Mouse (Mus musculus) kidney, adult 8-10 months (tissue): ENCODE data around the gene Haghl.

Experiments
- DNase-seq, 2 experiments: peaks; one replicate each; pipeline ENCODE4 v3.0.0; 2022

Gene Haghl

DNA sequence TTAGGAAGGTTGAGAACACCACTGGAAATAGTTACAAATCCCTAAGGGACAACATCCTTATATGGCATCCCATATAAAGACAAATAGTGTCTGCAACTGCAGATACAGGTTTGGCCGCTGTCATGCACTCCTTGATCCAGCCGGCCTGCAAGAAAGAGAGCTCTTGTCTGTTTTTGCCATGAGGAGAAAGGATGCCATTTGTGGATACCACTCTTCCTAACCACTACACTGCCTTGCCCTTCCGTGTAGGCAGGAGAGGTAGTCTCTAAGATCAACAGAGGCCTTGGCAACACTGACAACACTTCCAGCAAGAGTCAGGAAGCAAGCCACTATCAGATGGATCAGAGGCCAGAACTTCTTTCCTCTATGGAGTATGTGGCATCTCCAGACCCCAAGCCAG is 807 bp upstream of the Haghl start, which contains the start of gene Ccdc78:
Gene Ccdc78, plus strand, starts transcription at position 301 of the 400 bp plus-strand sequence.
- no peak for DNase-seq

DNA sequence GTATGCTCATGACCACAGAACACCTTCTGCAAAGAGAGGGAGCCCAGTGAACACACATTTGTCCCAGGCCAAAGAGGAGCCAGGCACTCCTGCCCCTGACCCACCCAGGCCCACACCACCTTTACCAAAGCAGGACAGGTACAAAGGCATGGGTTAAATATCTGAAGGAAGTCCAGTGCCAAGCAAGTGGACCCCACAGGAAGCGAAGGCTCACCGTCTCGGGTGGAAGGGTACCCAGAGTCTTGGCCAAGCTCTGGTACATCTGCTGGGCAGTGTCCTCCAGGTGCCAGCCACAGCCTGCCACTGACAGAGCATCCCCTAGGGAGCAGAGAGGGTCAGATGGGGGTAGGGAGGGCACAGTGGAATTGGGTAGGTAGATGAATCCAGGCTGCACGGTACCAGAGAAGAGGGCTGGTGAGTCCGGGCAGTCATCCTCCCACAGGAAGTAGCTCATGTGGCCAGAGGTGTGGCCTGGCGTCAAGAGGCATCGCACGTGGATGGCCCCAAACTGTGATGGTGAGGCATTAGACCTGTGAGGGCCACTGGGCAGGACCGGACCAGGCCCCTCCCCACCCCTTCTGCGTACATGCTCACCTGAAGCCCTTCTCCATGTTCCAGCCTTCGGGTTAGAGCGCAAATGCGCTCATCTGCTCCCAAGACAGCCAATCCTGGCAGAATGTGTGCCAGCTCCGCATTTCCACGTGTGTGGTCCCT is 1.5 kb downstream of the Haghl start:
- no peak for DNase-seq

DNA sequence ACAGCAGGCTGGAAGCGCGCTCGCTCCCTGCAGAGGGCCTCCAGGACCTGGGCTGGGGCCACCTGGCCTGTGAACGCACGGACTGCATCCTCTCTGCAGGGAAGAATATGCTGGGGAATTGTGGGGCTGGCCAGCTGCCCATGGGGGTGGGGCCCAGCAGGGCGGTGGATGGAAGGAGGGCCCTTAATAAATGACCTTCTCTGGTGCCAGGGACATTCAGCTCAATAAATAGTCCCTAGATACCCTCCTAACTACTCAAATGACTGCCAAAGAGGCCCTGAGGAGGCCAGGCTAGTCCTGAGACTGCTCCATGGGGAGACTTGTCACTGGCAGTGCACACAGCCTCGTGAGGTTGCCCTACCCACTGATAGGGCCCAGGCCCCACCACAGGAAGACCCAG is 2.4 kb downstream of the Haghl start:
- peak; percentile 35 to 46 for DNase-seq

DNA sequence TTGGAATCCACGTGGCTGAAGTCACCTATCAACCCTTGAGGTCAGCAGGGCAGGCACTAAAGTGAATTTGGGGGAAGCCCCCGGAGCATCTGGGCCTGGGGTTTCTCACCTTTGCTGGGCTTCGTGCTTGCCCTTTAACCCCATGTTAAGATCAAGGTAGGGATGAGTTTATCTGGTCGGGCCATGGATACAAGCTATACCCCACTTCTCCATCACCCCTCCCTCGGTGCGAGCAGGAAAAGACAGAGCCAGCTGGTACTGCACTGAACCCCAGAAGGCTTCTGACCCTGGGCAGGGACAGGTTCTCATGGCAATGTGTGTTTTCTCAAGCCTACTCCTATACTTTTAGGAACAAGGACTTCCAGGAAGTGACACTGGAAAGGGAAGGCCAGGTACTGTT is 4.1 kb downstream of the Haghl start:
- no peak for DNase-seq

DNA sequence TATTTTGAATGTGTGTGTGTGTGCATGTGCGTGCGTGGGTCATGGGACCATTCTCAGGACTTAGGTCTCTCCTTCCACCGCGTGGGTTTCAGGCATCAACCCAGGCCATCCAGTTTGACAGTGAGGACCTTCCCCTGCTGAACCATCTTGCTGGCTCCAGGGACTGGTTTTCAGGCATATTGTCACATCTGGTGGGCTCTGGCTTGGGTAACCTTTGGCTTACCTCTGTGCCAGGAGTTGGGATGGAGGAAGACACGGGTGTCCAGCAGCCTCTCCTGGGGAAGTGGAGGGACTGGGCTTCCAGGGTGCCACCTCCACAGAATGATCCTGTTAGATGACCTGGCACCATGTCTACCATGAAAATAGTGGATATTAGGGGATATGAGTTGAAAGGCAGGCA is 7.5 kb downstream of the Haghl start:
- no peak for DNase-seq

DNA sequence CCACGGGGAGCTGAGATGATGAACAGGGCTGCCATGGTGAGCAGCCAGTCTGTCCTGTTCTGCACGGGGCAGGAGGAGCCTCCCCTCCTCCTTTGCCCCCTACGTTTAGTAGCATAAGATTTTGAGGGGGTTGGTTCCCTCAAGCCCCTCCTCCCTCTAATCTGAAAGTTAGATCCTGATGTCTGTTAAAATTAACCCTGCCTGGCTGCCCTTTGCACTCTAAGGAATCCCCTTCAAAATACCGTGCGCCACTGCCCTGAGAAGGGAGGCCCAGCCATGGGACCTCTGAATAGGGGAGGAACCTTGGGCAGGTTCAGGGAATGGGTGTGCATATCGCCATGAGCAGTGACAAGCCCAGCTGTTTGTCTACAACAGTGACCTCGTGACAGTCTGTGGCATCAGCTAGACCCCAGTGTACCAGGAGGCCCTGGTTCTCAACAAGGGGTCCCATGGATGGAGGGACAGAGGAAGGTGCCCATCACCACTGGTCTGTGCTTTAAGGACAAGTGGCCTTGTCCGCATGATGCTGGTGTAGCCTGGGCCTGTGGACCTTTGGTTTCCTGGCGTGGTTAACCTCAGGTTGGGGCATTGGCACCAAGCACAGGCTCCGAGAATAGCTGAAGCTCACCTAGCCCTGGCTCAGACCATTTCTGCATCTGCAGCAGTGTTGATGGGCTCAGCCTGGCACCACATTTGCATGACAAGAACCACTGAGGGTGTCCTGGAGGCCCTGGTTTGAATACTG is 10.0 kb downstream of the Haghl start:
- peak; percentile 56 to 60 for DNase-seq

DNA sequence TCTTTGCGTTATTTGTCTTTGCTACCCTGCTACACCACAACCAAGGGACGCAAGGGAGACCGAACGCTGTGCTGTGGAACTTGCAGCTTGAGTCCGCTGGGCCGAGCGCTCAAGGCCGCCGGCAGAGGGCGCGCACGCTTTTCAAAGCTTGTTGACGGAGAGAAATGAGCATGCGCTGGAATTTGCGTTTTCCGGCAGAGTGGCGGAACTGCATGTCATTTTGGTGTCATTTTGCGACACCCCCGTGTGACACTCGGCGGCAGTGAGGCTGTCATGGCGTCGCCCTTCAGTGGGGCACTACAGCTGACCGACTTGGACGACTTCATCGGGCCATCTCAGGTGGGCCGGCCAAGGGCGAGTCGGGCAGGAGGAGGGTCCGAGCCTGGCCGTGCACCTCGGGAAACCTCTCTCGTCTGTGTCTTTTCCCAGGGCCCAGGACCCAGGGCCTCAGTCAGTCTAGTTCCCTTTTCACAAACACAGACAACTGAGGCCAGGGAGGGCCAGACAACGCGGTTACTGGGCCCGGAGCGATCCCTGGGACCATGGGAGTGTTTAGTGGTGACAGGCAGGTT is 11.8 kb downstream of the Haghl start, which contains the start of gene Narfl:
Gene Narfl, plus strand, starts transcription at position 228 of the 572 bp plus-strand sequence.
- peak; percentile 95 to 98 for DNase-seq

DNA sequence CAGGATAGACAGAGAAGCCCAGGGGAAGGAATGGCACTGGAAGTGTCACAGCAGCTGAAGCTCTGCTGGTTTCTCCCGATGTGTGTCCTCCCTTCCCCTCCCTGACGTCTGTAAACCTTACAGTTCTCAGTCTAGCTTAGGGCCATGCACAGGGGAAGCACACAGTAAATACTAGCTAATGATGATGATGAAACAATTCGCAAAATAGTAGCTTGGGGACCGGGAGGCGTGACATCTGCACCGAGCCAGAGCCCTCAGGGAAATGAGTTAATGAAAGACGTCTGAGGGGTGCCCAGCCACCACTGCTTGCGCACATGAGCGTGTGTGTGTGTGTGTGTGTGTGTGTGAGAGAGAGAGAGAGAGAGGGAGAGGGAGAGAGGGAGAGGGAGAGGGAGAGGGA is 16.1 kb downstream of the Haghl start:
- no peak for DNase-seq

DNA sequence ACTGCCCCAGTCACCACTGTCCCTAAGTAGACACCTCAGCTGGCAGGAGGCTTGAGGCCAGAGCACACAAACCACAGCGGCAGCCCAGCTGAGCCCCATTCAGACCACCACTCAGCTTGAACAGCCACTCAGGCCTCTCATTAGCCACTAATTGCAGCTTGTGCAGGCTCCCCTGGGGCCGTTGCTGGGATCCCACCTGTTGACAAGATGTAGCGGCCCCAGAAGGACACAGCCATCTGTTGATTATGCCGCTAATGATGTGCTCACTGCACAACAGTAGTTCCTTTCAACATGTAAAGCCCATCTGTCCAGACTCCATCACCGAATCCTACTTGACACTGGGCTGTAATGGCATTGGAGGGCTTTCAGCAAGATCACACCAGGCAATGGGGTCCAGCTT is 19.6 kb downstream of the Haghl start:
- no peak for DNase-seq

DNA sequence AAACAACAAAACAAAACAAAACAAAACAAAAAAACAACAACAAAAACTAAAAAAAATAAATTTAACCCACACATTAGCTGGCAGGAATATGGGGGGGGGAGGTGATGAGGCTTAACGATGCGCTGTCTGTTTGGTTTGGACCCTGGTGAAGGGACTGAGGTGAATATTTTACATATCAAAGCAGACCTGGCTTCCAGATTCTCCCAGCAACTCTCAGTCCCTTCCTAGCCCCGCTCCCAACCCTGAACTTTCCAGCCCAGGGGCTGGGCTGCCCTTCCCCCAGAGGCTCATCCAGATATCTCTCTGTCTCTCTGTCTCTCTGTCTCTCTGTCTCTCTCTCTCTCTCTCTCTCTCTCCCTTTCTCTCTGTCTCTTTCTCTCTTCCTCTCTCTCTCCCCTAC is 22.9 kb downstream of the Haghl start:
- no peak for DNase-seq

DNA sequence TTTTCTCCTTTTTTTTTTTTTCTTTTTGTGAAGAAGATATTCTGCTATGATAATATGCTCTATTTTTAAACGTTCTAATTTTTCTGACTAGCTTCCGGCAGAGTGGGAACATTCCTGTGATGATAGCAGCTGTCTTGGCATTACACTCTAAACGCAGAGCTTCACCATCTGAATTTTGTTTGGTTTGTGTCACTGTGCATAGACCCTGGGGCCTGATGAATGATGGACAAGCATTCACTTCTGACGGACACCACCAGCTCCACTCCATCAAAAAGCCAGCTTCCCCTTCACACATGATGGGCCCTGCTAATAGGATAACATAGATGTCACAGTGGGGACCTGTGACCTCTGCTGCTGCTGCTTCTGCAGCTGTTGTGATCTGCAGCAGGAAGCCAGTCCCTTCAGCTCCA is 23.9 kb downstream of the Haghl start:
- DNase-seq = no peak

DNA sequence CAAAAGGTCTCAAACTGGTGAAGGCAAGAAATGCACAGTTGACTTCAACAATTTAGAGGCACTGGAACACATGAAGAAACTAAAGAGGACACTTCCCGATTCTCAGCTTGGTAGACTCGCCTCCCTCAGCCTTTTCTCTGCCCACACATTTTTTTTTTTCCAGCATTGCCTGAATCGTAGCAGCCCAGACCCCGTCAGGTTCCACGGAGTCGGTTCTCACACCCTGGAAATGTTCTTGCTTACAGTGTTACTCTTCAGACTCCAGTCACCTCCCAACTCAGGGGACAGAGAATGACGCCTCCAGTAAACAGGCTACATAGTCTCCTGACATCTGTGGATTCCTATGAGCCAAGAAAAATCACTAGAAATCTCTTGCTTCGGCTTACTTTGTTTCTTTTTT is 25.3 kb downstream of the Haghl start:
- no peak for DNase-seq

DNA sequence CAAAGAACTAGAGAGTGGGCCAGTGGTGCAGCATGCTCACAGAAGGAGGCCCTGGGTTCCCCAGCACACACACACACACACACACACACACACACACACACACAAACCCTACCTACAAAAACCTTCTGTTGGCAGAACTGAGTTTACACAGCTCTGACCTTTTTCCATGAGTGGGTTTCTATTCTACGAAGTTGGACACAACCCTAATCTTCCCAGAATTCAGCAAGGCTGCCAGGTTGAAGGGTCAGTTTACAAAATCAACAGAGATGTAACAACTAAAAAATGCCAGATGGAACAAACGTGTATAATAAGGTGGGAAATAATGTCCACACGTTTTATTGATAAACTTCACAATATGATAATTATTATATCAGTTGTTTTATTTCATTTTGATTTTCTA is 27.8 kb downstream of the Haghl start:
- no peak for DNase-seq

DNA sequence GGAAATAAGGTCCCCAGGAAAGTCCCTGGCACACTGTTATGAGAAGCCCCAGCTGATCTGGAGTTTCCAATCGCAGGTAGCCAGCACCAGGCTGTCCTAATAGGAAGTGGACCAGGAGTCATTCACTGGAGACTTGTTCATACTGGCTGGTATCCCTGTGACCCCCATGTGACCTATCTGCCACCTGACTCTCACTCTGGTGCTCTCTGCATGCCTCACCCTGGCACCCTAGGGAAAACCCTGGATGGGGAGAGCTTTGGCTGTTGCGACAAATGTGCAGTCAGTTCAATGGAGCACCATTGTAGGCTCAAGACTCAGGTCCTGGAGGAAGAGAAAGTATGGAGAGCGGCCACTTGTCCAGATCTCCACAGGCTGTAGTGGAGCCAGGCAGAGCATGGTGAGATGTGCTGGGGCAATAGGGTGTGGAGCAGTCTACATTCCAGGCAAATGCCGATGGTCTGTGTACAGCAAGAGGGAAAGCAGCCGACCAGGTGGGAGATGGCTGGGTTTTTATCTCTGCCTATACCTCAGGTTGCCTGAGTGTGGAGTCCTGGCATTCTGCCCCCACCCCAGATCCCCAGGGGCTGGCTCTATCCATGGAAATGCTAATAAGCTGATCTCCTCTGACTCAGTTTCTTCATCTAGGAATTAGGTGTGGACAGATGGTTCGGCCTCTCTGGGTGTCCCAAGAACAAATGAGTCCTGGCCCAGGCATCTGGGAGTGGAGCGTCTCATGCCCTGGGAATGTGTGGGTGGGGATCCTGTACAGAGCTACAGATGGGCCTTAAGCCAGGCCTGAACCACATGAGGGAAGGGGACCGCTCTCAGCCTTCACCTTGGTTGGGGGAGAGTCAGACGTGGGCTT is 28.9 kb downstream of the Haghl start:
- DNase-seq = no peak

DNA sequence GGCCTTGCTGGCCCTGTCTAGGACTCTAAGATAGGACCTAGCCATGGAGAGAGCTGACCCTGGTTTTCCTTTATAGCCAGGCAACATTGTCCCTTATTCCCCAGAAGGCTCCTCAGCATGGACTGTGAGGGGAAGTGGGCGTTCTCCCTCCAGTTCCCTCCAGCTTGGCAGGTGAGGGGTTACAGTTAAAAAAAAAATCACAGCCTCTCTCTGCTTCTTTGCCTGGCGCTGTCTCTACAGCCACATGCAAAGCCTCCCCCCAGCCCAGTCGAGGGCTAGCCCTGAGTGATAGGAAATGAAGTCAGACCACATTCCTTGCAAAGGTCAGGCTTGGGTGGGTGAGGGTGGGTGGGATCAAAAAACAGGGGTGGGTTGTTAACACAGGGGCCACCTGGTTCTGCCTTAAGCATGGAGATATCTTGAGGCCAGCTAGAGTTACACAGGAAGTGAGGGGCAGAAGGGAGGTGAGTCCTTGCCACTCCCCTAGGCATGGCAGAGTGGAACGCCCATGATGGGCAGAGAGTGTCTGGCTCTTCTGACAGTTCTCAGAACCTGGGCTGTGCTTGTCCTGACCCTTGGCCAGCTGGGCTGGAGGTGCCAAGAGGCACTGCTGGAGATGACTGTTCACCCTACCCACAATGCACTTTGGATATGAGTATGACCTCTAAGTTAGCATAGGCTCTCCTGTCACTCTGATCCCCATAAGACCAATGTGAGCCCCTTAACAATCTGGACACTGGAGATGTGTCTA is 29.7 kb downstream of the Haghl start:
- DNase-seq = no peak

DNA sequence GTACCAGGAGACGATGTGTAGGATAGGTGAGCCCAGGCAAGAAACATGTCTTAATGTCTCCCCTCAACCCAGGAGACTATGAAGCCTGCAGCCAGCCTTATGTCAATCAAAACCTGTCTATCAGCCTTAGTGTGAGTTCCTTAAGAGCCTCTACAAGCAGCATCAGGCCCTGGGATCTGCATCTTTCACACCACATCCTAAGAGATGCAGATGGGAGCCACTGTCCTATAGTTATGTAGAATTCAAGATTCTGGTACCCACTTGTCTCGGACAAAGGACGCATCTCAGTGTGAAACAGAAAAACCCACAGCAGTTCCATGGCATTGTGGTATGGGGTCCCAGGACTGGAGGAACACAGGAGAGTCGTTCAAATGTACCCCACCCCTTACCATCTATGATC is 30.4 kb downstream of the Haghl start:
- no peak for DNase-seq

DNA sequence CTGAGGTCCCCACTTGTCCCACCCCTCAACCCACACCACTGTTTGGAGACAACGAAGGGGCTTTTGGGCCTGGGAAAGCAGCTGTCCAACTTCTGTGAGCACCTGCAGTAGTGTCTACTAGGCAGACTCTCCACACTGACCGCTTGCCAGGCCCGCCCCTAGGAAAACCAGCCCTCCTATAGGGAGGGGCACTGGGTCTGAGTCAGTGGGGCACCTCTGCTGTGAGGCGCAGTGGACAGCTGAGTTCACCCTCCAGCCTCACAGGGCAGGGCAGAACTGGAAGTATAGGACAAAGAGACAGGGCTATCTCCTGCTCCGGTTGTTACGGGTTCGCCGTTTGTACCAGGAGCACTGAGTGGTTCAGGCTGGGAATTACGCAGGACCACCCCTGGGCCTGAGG is 31.2 kb downstream of the Haghl start, which contains the start of gene Msln:
Gene Msln, minus strand, starts transcription at position 138 of the 400 bp plus-strand sequence.
- no peak for DNase-seq

DNA sequence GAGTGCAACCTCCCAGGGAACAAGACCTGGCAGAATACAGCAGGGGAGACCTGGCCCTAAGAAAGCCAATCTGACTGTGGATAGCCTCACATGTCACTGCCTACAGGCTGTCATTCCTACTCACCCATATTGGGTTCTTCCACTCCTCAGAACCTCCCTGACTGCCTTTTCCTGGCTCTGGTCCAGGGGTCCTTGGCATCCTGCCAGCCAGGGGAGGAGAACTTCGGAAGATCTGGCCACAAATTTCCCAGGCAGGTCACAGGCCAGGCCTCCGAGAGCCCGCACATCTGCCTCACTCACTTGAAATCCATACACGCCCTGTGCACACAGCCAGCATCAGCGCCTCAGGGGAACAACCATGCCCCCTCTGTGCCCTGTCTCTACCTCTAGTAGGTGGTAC is 34.0 kb downstream of the Haghl start:
- DNase-seq = peak in 1 of 2 experiments; percentile 31

DNA sequence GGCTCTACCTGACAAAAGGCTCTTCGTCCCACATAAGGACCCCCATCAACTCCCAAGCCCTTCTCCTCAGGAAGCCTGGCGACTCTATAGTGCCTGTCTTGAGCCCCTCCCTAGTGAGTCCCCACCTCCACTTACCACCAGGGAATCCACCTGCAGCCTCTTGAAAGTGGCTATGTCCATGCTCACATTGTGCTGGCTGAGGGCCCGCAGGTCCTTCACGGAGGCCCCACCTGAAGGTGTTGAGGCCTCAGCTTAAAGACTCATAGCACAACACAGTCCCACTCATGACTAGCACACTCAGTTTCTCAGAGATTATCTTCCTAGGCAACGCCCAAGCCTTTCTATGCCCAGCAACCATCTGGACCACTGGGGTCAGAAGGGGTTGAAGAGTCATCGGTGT is 36.2 kb downstream of the Haghl start:
- no peak for DNase-seq

DNA sequence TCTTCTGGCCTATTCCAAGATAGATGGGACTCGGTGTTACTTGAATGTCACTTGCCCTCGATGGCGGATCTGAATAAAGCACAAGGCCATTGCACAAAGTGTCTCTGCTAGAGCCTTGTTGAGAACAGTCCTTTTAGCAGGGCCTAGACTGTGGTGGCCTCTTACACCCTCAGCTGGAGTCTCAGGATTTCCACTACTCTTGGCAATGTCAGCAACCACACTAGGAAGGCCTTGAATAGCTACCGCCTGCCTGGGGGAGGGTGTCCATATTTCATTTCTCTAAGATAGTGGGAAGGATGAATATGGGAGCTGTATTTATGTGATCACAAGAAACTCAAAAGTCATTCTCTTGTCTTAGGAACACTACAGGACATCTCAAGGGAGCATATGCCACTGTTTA is 37.2 kb downstream of the Haghl start:
- DNase-seq = no peak

DNA sequence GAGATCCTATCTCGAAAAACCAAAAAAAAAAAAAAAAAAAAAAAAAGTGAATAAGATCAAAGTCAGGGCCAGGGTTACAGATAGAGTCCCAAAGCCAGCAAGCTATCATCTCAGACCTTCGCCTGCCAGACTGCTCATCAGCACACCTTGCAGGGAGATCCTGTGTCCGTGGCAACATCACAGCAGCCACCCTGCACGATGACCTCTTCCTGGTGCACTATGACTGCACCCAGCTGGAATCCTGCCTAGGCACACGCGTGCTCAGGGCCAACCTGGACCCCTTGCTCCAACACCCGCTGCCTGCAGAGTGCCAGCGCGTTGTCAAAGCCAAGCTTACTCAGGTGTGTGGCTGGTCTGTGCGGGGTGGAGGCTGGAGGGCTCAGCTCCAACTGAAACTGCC is 41.2 kb downstream of the Haghl start:
- no peak for DNase-seq

DNA sequence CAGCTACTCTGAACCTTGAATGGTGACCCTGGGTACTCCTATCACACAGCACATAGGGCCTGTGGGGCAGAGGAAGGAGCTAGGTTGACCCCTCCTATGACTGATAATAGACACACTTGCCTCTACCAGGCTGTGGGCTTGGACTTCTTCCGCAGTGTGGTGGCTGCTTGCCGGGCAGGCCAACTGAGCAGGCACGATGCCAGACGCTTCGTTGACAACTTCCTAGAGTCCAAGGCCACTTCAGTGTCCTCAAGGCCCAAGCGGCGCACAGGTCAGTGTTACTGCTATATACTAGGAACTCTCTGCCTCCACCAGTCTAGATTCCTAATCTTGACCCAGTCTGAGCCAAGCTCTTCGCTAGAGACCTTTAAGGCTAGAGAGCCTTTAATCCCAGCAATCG is 41.6 kb downstream of the Haghl start:
- DNase-seq = no peak
